Mouse (Mus musculus) left cerebral cortex, adult 8-10 months (tissue): ENCODE data around the gene Trmt2b. TPM values are rescaled to one million over a fixed set of nuclear protein-coding genes. Genes with fewer than 3 reads are reported as not detected.
"Not testable (repeated sequence)": the region's sequence is repeated elsewhere in the genome, so short reads cannot be mapped to it uniquely, and the experiment has no call there.

ENCODE experiments used
- DNase-seq, 2 experiments: peaks; one replicate each; pipeline ENCODE4 v3.0.0; 2022; ENCODE audit warnings: low spot score in 2 of 2
- total RNA-seq, 4 experiments: library from RNA; stranded (reverse); gene quantifications; 2 replicates each; pipeline ENCODE4 v1.2.4; 2022

Gene Trmt2b
- total RNA-seq, result 10 to 100 TPM in 3 of 4 experiments, 1 to 10 TPM in 1; 8.1 to 12.9 (median 11.5) TPM

GRCm38 (mm10) chrX:134276275-134277160 lies at the start of gene Trmt2b:
Gene Trmt2b, minus strand, starts transcription at chrX:134276984.
- DNase-seq, result peak; percentile 10 to 15

GRCm38 (mm10) chrX:134319153-134319932 lies 42.6 kb upstream of the Trmt2b start:
- DNase-seq, result no peak

GRCm38 (mm10) chrX:134311193-134311592 lies 34.4 kb upstream of the Trmt2b start:
- DNase-seq, result not testable (repeated sequence)

- DNase-seq, result no peak
Measured at GRCm38 (mm10) chrX:134308275-134308634, 31.5 kb upstream of the Trmt2b start.

GRCm38 (mm10) chrX:134307534-134308274 lies 30.9 kb upstream of the Trmt2b start, which contains the start of gene Cenpi:
Gene Cenpi, plus strand, starts transcription at chrX:134308084.
- peak; percentile 52 to 85 for DNase-seq

GRCm38 (mm10) chrX:134303287-134303686 lies 26.5 kb upstream of the Trmt2b start:
- DNase-seq, result no peak

- no peak for DNase-seq
Measured at GRCm38 (mm10) chrX:134300219-134300618, 23.4 kb upstream of the Trmt2b start.

- no peak for DNase-seq
Measured at GRCm38 (mm10) chrX:134297195-134297594, 20.4 kb upstream of the Trmt2b start.

GRCm38 (mm10) chrX:134296737-134297136 lies 20.0 kb upstream of the Trmt2b start:
- no peak for DNase-seq

GRCm38 (mm10) chrX:134296301-134296700 lies 19.5 kb upstream of the Trmt2b start:
- DNase-seq, result peak in 1 of 2 experiments; percentile 17

- no peak for DNase-seq
Measured at GRCm38 (mm10) chrX:134287305-134287704, 10.5 kb upstream of the Trmt2b start.

GRCm38 (mm10) chrX:134285791-134286190 lies 9.0 kb upstream of the Trmt2b start:
- no peak for DNase-seq

GRCm38 (mm10) chrX:134285102-134285501 lies 8.3 kb upstream of the Trmt2b start:
- DNase-seq, result no peak

- DNase-seq, result no peak
Measured at GRCm38 (mm10) chrX:134280531-134280930, 3.7 kb upstream of the Trmt2b start.

GRCm38 (mm10) chrX:134275715-134276114 lies 1.1 kb downstream of the Trmt2b start:
- DNase-seq, result no peak

GRCm38 (mm10) chrX:134262129-134262528 lies 14.7 kb downstream of the Trmt2b start:
- no peak for DNase-seq

GRCm38 (mm10) chrX:134261191-134261590 lies 15.6 kb downstream of the Trmt2b start:
- no peak for DNase-seq

GRCm38 (mm10) chrX:134248202-134248601 lies 28.6 kb downstream of the Trmt2b start:
- no peak for DNase-seq

- DNase-seq, result no peak
Measured at GRCm38 (mm10) chrX:134245946-134246345, 30.8 kb downstream of the Trmt2b start.

- DNase-seq, result no peak
Measured at GRCm38 (mm10) chrX:134238266-134238665, 38.5 kb downstream of the Trmt2b start.

- no peak for DNase-seq
Measured at GRCm38 (mm10) chrX:134233048-134233447, 43.7 kb downstream of the Trmt2b start.
